Mouse (Mus musculus) midbrain, embryonic 13.5 days (tissue): Measurements from ENCODE around the gene Cdca7. TPM values are rescaled to one million over a fixed set of nuclear protein-coding genes. Genes with fewer than 3 reads are reported as not detected.

Experiments used
- ATAC-seq: fragments of 200-750 bp; cut with Nextera tagmentation; 2 replicates; pipeline ENCODE4 v1.8.0; 2017; ENCODE audit warnings: mild to moderate bottlenecking, moderate TSS enrichment, moderate library complexity
- H3K27ac ChIP-seq: fragments of 300-500 bp; sonication (generic); 2 replicates; pipeline ENCODE4 v1.5.1; 2015; ENCODE audit warnings: inconsistent platforms, mild to moderate bottlenecking, moderate library complexity
- H3K27me3 ChIP-seq: fragments of 300-500 bp; sonication (generic); 2 replicates; pipeline ENCODE4 v1.6.1; 2015; ENCODE audit warnings: mild to moderate bottlenecking, inconsistent platforms
- H3K36me3 ChIP-seq: fragments of 300-500 bp; sonication (generic); 2 replicates; pipeline ENCODE4 v1.6.1; 2015; ENCODE audit warnings: mild to moderate bottlenecking, inconsistent platforms
- H3K4me1 ChIP-seq: fragments of 300-500 bp; sonication (generic); replicated peaks from 2 replicates; pipeline ENCODE4 v1.6.1; 2015; ENCODE audit warnings: inconsistent platforms
- H3K4me2 ChIP-seq: fragments of 300-500 bp; sonication (generic); replicated peaks from 2 replicates; pipeline ENCODE4 v1.6.1; 2015; ENCODE audit warnings: moderate library complexity, mild to moderate bottlenecking, inconsistent platforms
- H3K4me3 ChIP-seq: fragments of 300-500 bp; sonication (generic); replicated peaks from 2 replicates; pipeline ENCODE4 v1.5.1; 2015; ENCODE audit warnings: mild to moderate bottlenecking, inconsistent platforms
- H3K9ac ChIP-seq: fragments of 300-500 bp; sonication (generic); replicated peaks from 2 replicates; pipeline ENCODE4 v1.6.1; 2015; ENCODE audit warnings: mild to moderate bottlenecking, inconsistent platforms
- H3K9me3 ChIP-seq: fragments of 300-500 bp; sonication (generic); 2 replicates; pipeline ENCODE4 v1.6.1; 2016; ENCODE audit warnings: mild to moderate bottlenecking, inconsistent platforms
- WGBS: fragments of 180-500 bp; shearing (Covaris S2); methylation state at CpG from one replicate; pipeline ENCODE4 v1.1.7; 2015; 5-methylcytosine and 5-hydroxymethylcytosine counted together
- polyA plus RNA-seq: library from polyadenylated mRNA; unstranded; fragments of >200 nt; fragmentation: Nextera tagmentation; extraction: Ambion mirVana; gene quantifications from 2 replicates; pipeline ENCODE4 v1.2.1, GENCODE M21; 2015

Gene Cdca7
- polyA plus RNA-seq, 1 experiment from 2014 or later, result 55.0 TPM

DNA sequence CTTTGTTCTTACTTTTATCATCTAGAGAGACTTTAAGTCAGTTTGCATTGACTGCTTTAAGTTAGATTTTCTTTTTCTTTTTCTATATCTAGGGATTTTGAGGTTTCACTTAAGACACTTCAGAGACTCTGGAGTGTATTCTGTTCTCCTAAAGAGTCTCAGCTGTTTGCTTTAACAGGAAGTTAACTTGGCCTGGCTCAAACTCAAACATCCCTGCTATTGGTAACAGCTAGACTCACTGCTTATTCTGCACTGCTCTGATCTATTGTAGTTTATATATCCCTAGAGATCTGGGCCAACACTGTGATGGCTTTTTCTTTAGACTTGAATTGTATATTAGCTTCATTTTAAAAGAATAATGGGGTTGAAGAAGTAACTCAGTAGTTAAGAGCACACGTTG lies 8.4 kb upstream of the Cdca7 start:
- H3K9me3 ChIP-seq, result no peaks in the 10 kb centered on the region
- no peaks in the 10 kb centered on the region for H3K36me3 ChIP-seq
- H3K4me1 ChIP-seq, result no peaks in the 10 kb centered on the region
- H3K27me3 ChIP-seq, result no peaks in the 10 kb centered on the region; the same call in none of the 2 replicates
- no peak for ATAC-seq
- whole genome bisulfite sequencing, result 89% methylated on average over 1 of the region's 1 CpGs
- H3K9ac ChIP-seq, result no peak overlapping the region
- H3K4me3 ChIP-seq, result no peak overlapping the region
- no peak overlapping the region for H3K4me2 ChIP-seq
- H3K27ac ChIP-seq, result no peak overlapping the region

DNA sequence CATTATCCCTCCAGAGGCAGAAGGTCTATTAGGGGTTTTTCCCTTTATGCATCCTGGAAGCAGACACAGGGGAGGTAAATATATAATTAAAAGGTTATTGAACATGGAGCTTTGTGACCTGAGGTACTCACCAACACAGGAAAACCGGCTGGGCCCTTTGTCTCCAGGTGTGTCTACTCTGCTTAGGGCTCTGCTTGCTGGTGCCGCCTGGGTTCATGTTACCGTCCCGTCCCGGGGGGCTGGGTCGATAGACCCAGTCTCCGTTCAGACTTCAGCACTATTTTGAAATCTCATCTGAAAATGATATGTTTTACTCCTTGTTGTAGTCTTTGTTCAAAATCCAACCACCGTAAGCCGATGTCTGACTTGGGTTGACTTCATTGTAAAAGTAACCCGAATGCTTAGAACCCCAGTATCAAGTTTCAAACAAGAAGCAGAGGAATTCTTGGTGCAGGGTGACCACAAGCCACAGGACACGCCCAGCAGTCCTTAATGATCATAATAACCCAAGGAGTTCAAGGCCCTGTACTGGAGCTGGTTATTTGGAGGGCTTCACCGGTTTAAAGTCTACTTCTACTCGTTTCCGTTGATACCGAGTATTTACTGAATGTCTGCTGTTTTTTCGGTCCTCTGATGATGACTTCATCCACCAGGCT lies 4.4 kb upstream of the Cdca7 start:
- WGBS, result 78% methylated on average over 16 of the region's 16 CpGs
- H3K27me3 ChIP-seq, result peaks cover 22% of the 10 kb centered on the region
- H3K9ac ChIP-seq, result no peak overlapping the region
- H3K27ac ChIP-seq, result no peak overlapping the region
- H3K4me1 ChIP-seq, result peaks cover 11% of the 10 kb centered on the region
- H3K36me3 ChIP-seq, result no peaks in the 10 kb centered on the region
- H3K9me3 ChIP-seq, result no peaks in the 10 kb centered on the region
- no peak for ATAC-seq
- no peak overlapping the region for H3K4me2 ChIP-seq
- no peak overlapping the region for H3K4me3 ChIP-seq

DNA sequence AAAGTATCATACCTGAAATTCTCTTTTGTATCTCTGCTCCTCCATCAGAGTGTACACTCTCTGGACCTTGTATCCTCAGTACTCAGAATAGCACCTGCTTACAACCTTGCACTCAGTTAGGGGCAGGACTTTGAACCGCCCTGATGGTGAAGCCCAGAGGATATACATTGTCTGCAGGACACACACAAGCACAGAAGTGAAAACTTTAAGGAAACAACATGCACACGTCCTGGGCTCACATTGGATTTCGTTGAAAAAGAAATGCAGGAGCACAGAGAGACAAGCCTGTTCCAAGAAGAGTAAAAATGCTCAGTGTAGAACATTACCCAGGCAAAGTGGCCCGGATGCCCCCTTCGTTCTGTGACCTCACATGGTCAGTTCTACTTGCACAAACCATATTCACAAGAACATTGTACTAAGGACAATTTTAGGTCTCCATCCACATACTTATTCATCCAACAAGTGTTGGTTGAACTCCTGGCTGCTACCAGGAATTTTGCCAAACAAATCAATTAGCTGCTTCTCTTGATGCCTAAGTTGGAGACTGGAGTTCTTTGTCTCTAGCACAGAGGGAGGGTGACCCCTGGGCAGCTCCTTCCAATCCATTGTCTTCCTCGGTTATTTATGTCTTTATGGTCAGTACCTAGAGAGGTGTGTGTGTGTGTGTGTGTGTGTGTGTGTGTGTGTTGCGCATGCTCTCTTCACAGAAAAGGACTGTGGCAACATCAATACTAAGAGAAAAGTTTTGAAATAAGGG lies 1.2 kb upstream of the Cdca7 start:
- Histone ChIP-seq H3K27me3 (peaks cover 22% of the 10 kb centered on the region), H3K27ac (no peak overlapping the region), H3K9ac (no peak overlapping the region), H3K4me1 (peaks cover 37% of the 10 kb centered on the region), H3K9me3 (no peaks in the 10 kb centered on the region), H3K36me3 (no peaks in the 10 kb centered on the region), H3K4me2 (peak overlapping the region; percentile 79; the same call in 1 of the 2 replicates), H3K4me3 (no peak overlapping the region)
- WGBS, result 19% methylated on average over 7 of the region's 7 CpGs
- ATAC-seq, result no peak

DNA sequence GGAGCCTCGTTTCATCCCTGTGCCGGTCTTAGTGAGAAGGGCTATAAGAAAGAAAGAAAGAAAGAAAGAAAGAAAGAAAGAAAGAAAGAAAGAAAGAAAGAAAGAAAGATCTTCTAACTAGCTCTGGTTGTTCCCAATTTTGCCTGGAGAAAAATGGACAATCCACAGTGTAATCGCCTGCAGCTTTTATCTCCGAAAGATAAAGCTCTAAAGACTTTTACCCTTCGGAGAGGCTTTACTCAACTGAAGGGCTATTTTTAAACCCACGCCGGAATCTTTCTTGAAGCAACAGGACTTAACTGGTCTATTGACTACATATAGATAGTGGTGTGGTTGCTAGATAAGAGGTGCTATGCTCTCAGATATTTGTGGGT lies 549 bp upstream of the Cdca7 start:
- Histone ChIP-seq H3K27ac (no peak overlapping the region), H3K4me3 (peak overlapping the region; percentile 85), H3K9ac (peak overlapping the region; percentile 76), H3K9me3 (no peaks in the 10 kb centered on the region), H3K4me1 (peaks cover 37% of the 10 kb centered on the region), H3K4me2 (peak overlapping the region; percentile 79), H3K36me3 (0 out of 2 replicates have a peak, but pooled peaks cover 3% of the 10 kb centered on the region), H3K27me3 (peaks cover 22% of the 10 kb centered on the region)
- WGBS, result under 1% methylated on average over 7 of the region's 7 CpGs
- ATAC-seq, result no peak; the same call in 1 of the 2 replicates

DNA sequence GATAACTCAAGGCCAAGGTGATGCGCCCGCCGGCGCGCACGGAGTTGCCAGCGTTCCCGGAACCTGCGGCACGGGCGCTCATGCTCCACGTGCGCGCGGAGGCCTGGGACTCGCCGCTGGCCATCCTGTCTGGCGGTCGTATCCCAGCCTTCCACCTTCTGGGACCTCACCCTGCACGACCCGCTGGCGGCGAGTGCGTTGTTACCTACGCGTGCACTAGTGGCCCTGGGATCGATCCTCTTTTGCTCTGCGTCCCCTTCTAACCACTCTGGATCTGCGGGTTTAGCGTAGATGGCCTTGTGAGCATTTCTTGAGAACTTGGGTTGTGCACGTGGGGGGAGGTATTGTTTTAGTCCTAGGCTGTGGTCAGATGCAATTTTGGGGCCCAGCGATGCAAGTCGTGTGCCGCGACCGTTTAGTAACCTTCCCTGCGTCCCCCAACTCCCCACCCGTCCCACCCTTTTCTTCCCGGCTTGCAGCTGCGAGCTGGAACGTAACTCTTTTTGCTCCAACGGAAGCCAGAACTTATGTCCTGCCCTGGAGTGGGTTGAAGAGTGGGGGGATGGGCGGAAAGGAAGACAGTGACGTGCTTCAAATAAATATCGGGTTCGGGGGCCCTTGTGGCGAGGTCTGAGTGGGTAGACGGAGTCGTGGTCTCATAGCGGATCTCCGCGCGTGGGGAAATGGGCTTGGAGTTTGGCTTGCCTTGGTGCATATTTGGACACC lies 690 bp downstream of the Cdca7 start:
- Histone ChIP-seq H3K27me3 (peaks cover 22% of the 10 kb centered on the region), H3K4me1 (peaks cover 37% of the 10 kb centered on the region), H3K4me3 (peak overlapping the region; percentile 85), H3K9ac (peak overlapping the region; percentile 76), H3K27ac (peak overlapping the region; percentile 53), H3K36me3 (0 out of 2 replicates have a peak, but pooled peaks cover 3% of the 10 kb centered on the region), H3K9me3 (no peaks in the 10 kb centered on the region), H3K4me2 (peak overlapping the region; percentile 79)
- WGBS, result under 1% methylated on average over 53 of the region's 53 CpGs
- ATAC-seq, result peak; percentile 80

DNA sequence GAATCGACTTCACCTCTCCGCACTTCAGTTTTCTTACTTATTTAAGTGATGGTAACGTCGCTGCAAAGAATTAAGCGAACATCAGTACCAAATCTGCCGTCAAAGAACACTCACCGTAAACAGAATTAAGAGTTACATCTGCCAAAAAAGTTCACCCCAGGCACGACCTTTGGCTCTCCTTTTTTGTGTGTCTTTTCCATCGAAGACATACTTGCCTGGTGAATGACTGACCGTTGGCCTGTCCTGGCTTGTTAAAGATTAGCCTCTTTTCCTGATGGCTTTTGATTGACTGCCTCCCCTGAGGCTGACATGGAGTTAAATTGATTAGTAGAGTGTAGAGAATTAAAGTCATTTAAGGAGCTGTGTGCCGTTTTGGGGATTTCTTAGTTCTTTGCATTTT lies 1.3 kb downstream of the Cdca7 start:
- no peak overlapping the region for H3K27ac ChIP-seq
- no peak for ATAC-seq

DNA sequence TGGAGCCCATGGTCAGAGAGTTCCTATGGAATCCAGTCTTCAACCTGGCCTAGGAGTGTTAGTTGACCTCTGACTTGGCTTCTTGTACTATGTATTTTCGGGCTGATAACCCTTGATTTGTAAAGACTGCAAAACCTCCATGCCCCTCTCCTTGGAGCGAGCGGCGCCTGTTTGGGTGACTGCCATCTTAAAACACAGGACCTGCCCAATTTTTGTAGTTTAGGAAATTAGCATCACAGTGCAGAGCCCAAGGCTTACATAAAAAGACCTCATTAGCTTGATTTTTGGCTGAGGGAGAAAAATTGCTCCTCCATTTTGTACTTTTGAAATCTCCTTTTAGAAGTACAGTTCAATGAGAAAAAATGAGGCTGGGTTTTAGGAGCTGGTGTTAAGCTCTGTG lies 2.2 kb downstream of the Cdca7 start:
- no peak overlapping the region for H3K9ac ChIP-seq
- WGBS, result 83% methylated on average over 4 of the region's 4 CpGs
- ATAC-seq, result no peak

More for the DNA sequence above, 1.3 kb downstream of the Cdca7 start:
- WGBS, result 3% methylated on average over 11 of the region's 11 CpGs
- Histone ChIP-seq H3K36me3 (peaks cover 7% of the 10 kb centered on the region; the same call in 1 of the 2 replicates), H3K4me3 (peak overlapping the region; percentile 85), H3K9ac (peak overlapping the region; percentile 76), H3K27me3 (peaks cover 22% of the 10 kb centered on the region), H3K4me1 (peaks cover 37% of the 10 kb centered on the region), H3K9me3 (no peaks in the 10 kb centered on the region), H3K4me2 (peak overlapping the region; percentile 79)

DNA sequence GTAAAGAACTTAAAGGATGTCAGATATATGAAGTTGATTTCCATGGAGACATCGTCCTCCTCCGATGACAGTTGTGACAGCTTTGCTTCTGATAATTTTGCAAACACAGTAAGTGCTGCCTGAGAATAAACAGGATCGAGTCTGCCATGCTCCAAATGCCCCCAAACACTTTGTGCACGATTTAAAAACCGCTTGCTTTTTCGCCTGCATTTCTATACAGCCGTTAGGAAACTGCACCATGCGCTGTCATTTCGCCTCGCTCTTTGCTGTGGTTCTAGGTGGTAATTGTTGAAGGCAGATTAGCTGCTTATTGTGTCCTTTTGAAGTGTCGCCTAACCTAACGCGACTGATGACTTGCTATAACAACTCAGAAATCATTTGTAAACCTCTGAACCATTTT lies 3.0 kb downstream of the Cdca7 start:
- H3K4me2 ChIP-seq, result peak overlapping the region; percentile 79
- WGBS, result 46% methylated on average over 13 of the region's 13 CpGs
- H3K36me3 ChIP-seq, result peaks cover 18% of the 10 kb centered on the region; the same call in 1 of the 2 replicates
- H3K9ac ChIP-seq, result no peak overlapping the region
- ATAC-seq, result no peak
- no peak overlapping the region for H3K27ac ChIP-seq
- H3K27me3 ChIP-seq, result peaks cover 11% of the 10 kb centered on the region
- no peaks in the 10 kb centered on the region for H3K9me3 ChIP-seq
- 0 out of 2 replicates have a peak overlapping the region, but pooled peaks have one; percentile 11 for H3K4me3 ChIP-seq
- H3K4me1 ChIP-seq, result peaks cover 31% of the 10 kb centered on the region

More for the DNA sequence above, 2.2 kb downstream of the Cdca7 start:
- H3K9me3 ChIP-seq, result no peaks in the 10 kb centered on the region
- H3K36me3 ChIP-seq, result peaks cover 11% of the 10 kb centered on the region; the same call in 1 of the 2 replicates
- H3K27ac ChIP-seq, result no peak overlapping the region
- peak overlapping the region; percentile 79 for H3K4me2 ChIP-seq
- peak overlapping the region; percentile 85 for H3K4me3 ChIP-seq
- peaks cover 36% of the 10 kb centered on the region for H3K4me1 ChIP-seq
- peaks cover 19% of the 10 kb centered on the region for H3K27me3 ChIP-seq

DNA sequence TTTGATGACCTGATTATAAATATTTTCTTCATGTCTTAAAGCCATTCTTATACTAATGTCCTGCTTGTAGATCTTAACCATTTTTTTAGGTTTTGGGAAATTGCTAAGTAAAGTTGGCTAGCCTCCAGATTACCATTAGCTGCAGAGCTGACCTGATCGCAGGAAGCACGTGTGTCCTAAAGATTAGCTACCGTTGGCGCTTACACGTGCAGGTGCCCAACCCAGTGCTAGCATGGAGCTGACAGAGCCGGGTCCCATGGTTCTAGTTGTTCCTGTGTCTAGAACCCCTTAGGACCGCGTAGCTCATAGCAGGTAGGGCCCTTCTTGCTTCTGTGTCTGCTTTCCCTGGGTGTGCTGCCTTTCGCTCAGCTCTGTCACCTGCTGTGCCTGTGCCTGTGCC lies 3.9 kb downstream of the Cdca7 start:
- H3K4me2 ChIP-seq, result no peak overlapping the region
- no peak overlapping the region for H3K27ac ChIP-seq
- H3K27me3 ChIP-seq, result peaks cover 2% of the 10 kb centered on the region
- ATAC-seq, result no peak
- H3K9me3 ChIP-seq, result no peaks in the 10 kb centered on the region
- H3K36me3 ChIP-seq, result peaks cover 27% of the 10 kb centered on the region
- H3K4me1 ChIP-seq, result peaks cover 31% of the 10 kb centered on the region
- no peak overlapping the region for H3K9ac ChIP-seq
- no peak overlapping the region for H3K4me3 ChIP-seq
- 91% methylated on average over 9 of the region's 9 CpGs for WGBS

DNA sequence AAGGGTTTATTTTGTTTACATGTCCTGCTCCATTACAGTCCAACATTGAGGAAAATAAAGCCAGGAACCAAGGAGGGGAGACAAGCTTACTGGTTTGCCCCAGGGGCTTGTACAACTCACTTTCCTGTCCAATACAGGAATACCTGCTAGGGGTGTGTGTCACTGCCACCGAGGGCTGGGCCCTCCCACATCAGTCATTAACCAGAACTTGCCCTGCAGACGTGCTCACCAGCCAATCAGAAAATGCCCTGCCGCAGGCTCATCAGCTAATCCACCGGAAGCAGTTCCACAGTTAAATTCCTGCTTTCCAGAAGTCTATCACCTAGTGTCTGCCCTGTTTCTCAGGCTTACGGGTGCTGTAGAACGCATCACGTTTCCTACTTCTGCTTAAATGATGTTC lies 15.7 kb downstream of the Cdca7 start:
- Histone ChIP-seq H3K27me3 (0 out of 2 replicates have a peak, but pooled peaks cover 15% of the 10 kb centered on the region), H3K36me3 (no peaks in the 10 kb centered on the region), H3K4me3 (no peak overlapping the region), H3K4me1 (no peaks in the 10 kb centered on the region), H3K9ac (no peak overlapping the region), H3K4me2 (no peak overlapping the region), H3K9me3 (no peaks in the 10 kb centered on the region), H3K27ac (no peak overlapping the region)
- WGBS, result 54% methylated on average over 7 of the region's 7 CpGs
- ATAC-seq, result no peak

DNA sequence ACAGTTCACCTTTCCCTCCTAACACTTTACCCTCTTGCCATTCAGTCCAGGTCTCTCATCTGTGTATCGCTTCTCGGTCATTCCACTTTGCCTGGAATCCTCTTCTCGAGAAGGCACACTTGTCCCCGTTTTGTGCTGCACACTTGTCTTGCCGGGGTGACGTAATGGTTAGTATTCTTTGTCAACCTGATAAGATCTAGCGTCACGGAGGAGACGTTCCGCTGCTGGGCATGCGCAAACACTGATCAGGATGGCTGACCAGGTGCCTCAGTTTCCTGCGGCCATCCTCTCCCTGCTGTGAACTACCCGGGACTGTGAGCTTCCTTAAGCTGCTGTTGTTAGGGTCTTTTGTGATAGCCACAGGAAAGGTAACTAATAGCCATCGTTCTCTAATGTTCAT lies 17.1 kb downstream of the Cdca7 start:
- 48% methylated on average over 14 of the region's 14 CpGs for WGBS
- Histone ChIP-seq H3K27ac (no peak overlapping the region), H3K36me3 (no peaks in the 10 kb centered on the region), H3K9ac (no peak overlapping the region), H3K4me3 (no peak overlapping the region), H3K27me3 (peaks cover 25% of the 10 kb centered on the region), H3K9me3 (no peaks in the 10 kb centered on the region), H3K4me1 (no peaks in the 10 kb centered on the region), H3K4me2 (no peak overlapping the region)
- no peak for ATAC-seq
